ENCODE assay signal across 8 mouse cellular contexts in genomic region chr2:93283481-93284293, GRCm38 (mm10). TPM values are rescaled to one million over a fixed set of nuclear protein-coding genes. Genes with fewer than 3 reads are reported as not detected.
DNase-seq lines count a peak whose midpoint lies in the region; ATAC-seq lines count a peak whose summit lies in the region.
"Had no signal": no experiment of that assay in that cellular context is flagged by ENCODE, and none has a peak within 500 bp of the region (broad histone marks: within the 10 kb centered on the region; RNA-seq: fewer than 3 reads in every experiment).

No protein-coding gene starts in this region.

- H3K9ac ChIP-seq in lung, embryonic 16.5 days (ENCODE audit: low read length) = no peak overlapping the region; the same call in 1 of the 2 replicates
- no peak overlapping the region; the same call in 1 of the 2 replicates for H3K9ac ChIP-seq in forebrain, embryonic 12.5 days

- H3K36me3 ChIP-seq in lung, embryonic 16.5 days (ENCODE audit: control insufficient read depth, insufficient read depth, low read length) = no peaks in the 10 kb centered on the region
- no peaks in the 10 kb centered on the region for H3K36me3 ChIP-seq in forebrain, embryonic 12.5 days (replicated peaks)

- no peaks in the 10 kb centered on the region for H3K27me3 ChIP-seq in lung, embryonic 16.5 days (ENCODE audit: control insufficient read depth, insufficient read depth, low read depth, low read length)
- H3K27me3 ChIP-seq in forebrain, embryonic 12.5 days = no peaks in the 10 kb centered on the region

- WGBS in lung, embryonic 16.5 days = 35% methylated on average over 7 of the region's 7 CpGs
- WGBS in forebrain, embryonic 12.5 days = 11% methylated on average over 7 of the region's 7 CpGs

- ATAC-seq in lung, embryonic 16.5 days (ENCODE audit: low read depth) = peak; percentile 71
- no peak for ATAC-seq in forebrain, embryonic 12.5 days (ENCODE audit: low FRiP score)
- no peak for ATAC-seq in inflammation-experienced regulatory T-cells, adult 6 months

- H3K27ac ChIP-seq in lung, embryonic 16.5 days (ENCODE audit: low read length) = no peak overlapping the region
- H3K27ac ChIP-seq in forebrain, embryonic 12.5 days = peak overlapping the region; percentile 73

- no peak overlapping the region for H3K4me3 ChIP-seq in lung, embryonic 16.5 days (ENCODE audit: low read length)
- H3K4me3 ChIP-seq in forebrain, embryonic 12.5 days (replicated peaks) = no peak overlapping the region

- no peak for DNase-seq in lung, postnatal 25 days (ENCODE audit: low spot score)
- DNase-seq in mesoderm, embryonic 11.5 days (ENCODE audit: low read depth, low spot score) = peak; percentile 62
- DNase-seq in urinary bladder, postnatal 25 days (ENCODE audit: low spot score) = no peak
- DNase-seq in urinary bladder, postnatal 36 days (ENCODE audit: low spot score in 2 of 2) = no peak
- DNase-seq: gastrocnemius, postnatal 36 days had no signal

- H3K4me2 ChIP-seq in lung, embryonic 16.5 days (ENCODE audit: low read depth, low read length) = no peak overlapping the region
- H3K4me2 ChIP-seq in forebrain, embryonic 12.5 days = 0 out of 2 replicates have a peak overlapping the region, but pooled peaks have one; percentile 4

- H3K4me1 ChIP-seq in lung, embryonic 16.5 days (replicated peaks; ENCODE audit: control insufficient read depth, insufficient read depth, low read length) = peaks cover 31% of the 10 kb centered on the region
- peaks cover 97% of the 10 kb centered on the region for H3K4me1 ChIP-seq in forebrain, embryonic 12.5 days

- no peaks in the 10 kb centered on the region for H3K9me3 ChIP-seq in lung, embryonic 16.5 days (ENCODE audit: control insufficient read depth, low read length)
- H3K9me3 ChIP-seq in forebrain, embryonic 12.5 days = no peaks in the 10 kb centered on the region

RNA-seq across cellular contexts. Expression of gene Tspan18, which starts 50.6 kb away (rescaled TPM):
- polyA plus RNA-seq in lung, embryonic 16.5 days (2015; fragmentation: Nextera tagmentation; extraction: Ambion mirVana) = 24.8 and 29.7 TPM in 2 replicates
- 31.2 and 32.5 TPM in 2 replicates for polyA plus RNA-seq in forebrain, embryonic 12.5 days (2016; fragmentation: Nextera tagmentation; extraction: Ambion mirVana)
- polyA plus RNA-seq in inflammation-experienced regulatory T-cells, adult 6 months (2017; shearing (Covaris generic)) = not detected

Comparison
In these comparisons a context has a peak if more than half of its experiments do, and no peak if none do; other contexts are left out.
1. RNA of gene Tspan18, which starts 50.6 kb away (polyA plus RNA-seq): 31.2 to 32.5 TPM in forebrain, embryonic 12.5 days and 24.8 to 29.7 TPM in lung, embryonic 16.5 days; not detected in inflammation-experienced regulatory T-cells, adult 6 months; every median in the first group is over 10 times any median in the second.